38 mouse cellular contexts compared by ENCODE assay signal in the genomic region with DNA sequence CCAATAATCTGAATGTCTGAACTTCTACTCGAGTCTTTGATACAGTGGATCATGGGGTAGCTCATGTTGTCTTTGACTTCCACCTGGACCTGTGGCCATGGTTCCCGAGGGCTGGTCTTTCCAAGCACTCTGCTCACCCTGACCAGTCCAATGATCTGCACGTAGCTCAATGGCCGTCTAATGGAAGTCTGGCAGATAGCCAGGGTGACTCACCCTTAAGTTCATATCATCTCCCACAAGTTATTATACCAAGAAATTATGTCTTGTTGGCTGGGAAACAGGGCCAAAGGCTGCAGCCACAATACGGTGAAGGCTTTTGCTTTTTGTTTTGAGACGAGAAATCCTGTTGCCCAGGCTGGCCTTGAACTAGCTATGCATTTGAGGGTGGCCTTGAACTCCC. TPM values are rescaled to one million over a fixed set of nuclear protein-coding genes. Genes with fewer than 3 reads are reported as not detected.
DNase-seq lines count a peak whose midpoint lies in the region; ATAC-seq and TF ChIP-seq lines count a peak whose summit lies in the region.
"Had no signal": no experiment of that assay in that cellular context is flagged by ENCODE, and none has a peak within 500 bp of the region (broad histone marks: within the 10 kb centered on the region; RNA-seq: fewer than 3 reads in every experiment).

No protein-coding gene starts in this region.

- H3K9me3 ChIP-seq in stomach, postnatal 0 days (ENCODE audit: control insufficient read depth, low read length) = no peaks in the 10 kb centered on the region
- H3K9me3 ChIP-seq: embryonic facial prominence, embryonic 12.5 days; forebrain, embryonic 15.5 days; heart, embryonic 12.5 days; limb, embryonic 10.5 days; limb, embryonic 15.5 days; lung, embryonic 15.5 days; neural tube, embryonic 13.5 days had no signal

- peak; percentile 71 to 85 for DNase-seq in adrenal gland, adult (ENCODE audit: inconsistent age in 2 of 2, low spot score in 1 of 2)
- no peak for DNase-seq in adrenal gland, postnatal 4 days (ENCODE audit: low spot score in 2 of 2)
- DNase-seq in NIH3T3 (ENCODE audit: low read depth) = peak; percentile 93
- peak; percentile 49 for DNase-seq in adrenal gland, postnatal 14 days
- DNase-seq in stomach, postnatal 0 days (ENCODE audit: low spot score) = peak; percentile 64
- no peak for DNase-seq in heart, adult 2 months
- no peak for DNase-seq in left cerebral cortex, adult 8-10 months (ENCODE audit: low spot score in 2 of 2)
- no peak for DNase-seq in liver
- DNase-seq: cerebellum, adult 11-12 months; cerebellum, adult 9-11 months; embryo, embryonic 11 days; gastrocnemius, adult 2 months; gastrocnemius, postnatal 36 days; heart, adult 18-20 months; kidney, adult 2 months; kidney, postnatal 4 days; layer of hippocampus, postnatal 36 days; right cerebral cortex, postnatal 4 days; thymus, postnatal 14 days had no signal

- peak; percentile 71 for ATAC-seq in stomach, postnatal 0 days (ENCODE audit: low FRiP score, low TSS enrichment)
- ATAC-seq: activated CD4-positive, CD25-positive, alpha-beta regulatory T cell, adult 4 months; CD4-positive, CD25-positive, alpha-beta regulatory T cell, adult 4 months; forebrain, embryonic 15.5 days; midbrain, embryonic 16.5 days had no signal

- no peak overlapping the region for H3K4me2 ChIP-seq in stomach, postnatal 0 days (replicated peaks; ENCODE audit: low read depth)
- H3K4me2 ChIP-seq: embryonic facial prominence, embryonic 12.5 days; forebrain, embryonic 15.5 days; heart, embryonic 12.5 days; hindbrain, embryonic 14.5 days; limb, embryonic 15.5 days; lung, embryonic 15.5 days; midbrain, embryonic 11.5 days; neural tube, embryonic 13.5 days had no signal

- no peak for TF ChIP-seq EP300 in stomach, postnatal 0 days (optimal IDR thresholded peaks at IDR 0.05)
- TF ChIP-seq EP300 in heart, adult 2 months (IDR thresholded peaks at IDR 0.05; ENCODE audit: insufficient read depth, low read depth, low read length) = no peak

- H3K27me3 ChIP-seq in stomach, postnatal 0 days (ENCODE audit: control insufficient read depth, insufficient read depth, low read length) = no peaks in the 10 kb centered on the region
- no peaks in the 10 kb centered on the region for H3K27me3 ChIP-seq in heart, adult 2 months (ENCODE audit: control insufficient read depth, insufficient read depth, low read length)
- H3K27me3 ChIP-seq: embryonic facial prominence, embryonic 12.5 days; forebrain, embryonic 15.5 days; heart, embryonic 12.5 days; limb, embryonic 15.5 days; lung, embryonic 15.5 days; neural tube, embryonic 13.5 days had no signal

- intact Hi-C loops in heart, adult 2 months (cut with DNase I) = no loop called here

- no peaks in the 10 kb centered on the region for H3K36me3 ChIP-seq in stomach, postnatal 0 days (ENCODE audit: control insufficient read depth, insufficient read depth, low read length)
- H3K36me3 ChIP-seq in heart, adult 2 months (ENCODE audit: control insufficient read depth, insufficient read depth, low read length) = no peaks in the 10 kb centered on the region
- H3K36me3 ChIP-seq: embryonic facial prominence, embryonic 12.5 days; forebrain, embryonic 15.5 days; heart, embryonic 12.5 days; limb, embryonic 10.5 days; limb, embryonic 15.5 days; lung, embryonic 15.5 days; neural tube, embryonic 13.5 days had no signal

- H3K4me3 ChIP-seq in stomach, postnatal 0 days (ENCODE audit: low read depth, low read length) = no peak overlapping the region
- no peak overlapping the region for H3K4me3 ChIP-seq in heart, adult 2 months
- H3K4me3 ChIP-seq: embryonic facial prominence, embryonic 12.5 days; forebrain, embryonic 15.5 days; gastrocnemius, adult 2 months; heart, embryonic 12.5 days; limb, embryonic 10.5 days; limb, embryonic 15.5 days; lung, embryonic 15.5 days; neural tube, embryonic 13.5 days had no signal

- no peak for TF ChIP-seq CTCF in stomach, postnatal 0 days (IDR thresholded peaks at IDR 0.05; ENCODE audit: low read depth)
- TF ChIP-seq CTCF in heart, adult 2 months (IDR thresholded peaks at IDR 0.05) = no peak

- 34% methylated on average over 6 of the region's 6 CpGs for WGBS in stomach, postnatal 0 days
- WGBS in heart, adult 2 months = 53% methylated on average over 6 of the region's 6 CpGs

- H3K27ac ChIP-seq in stomach, postnatal 0 days (replicated peaks) = no peak overlapping the region
- no peak overlapping the region for H3K27ac ChIP-seq in heart, adult 2 months
- H3K27ac ChIP-seq: embryonic facial prominence, embryonic 12.5 days; forebrain, embryonic 15.5 days; gastrocnemius, adult 2 months; hindbrain, embryonic 14.5 days; kidney, postnatal 0 days; limb, embryonic 10.5 days; limb, embryonic 15.5 days; liver, embryonic 14.5 days; lung, embryonic 15.5 days; neural tube, embryonic 13.5 days had no signal

- no peaks in the 10 kb centered on the region for H3K4me1 ChIP-seq in stomach, postnatal 0 days (replicated peaks; ENCODE audit: control insufficient read depth, insufficient read depth)
- peaks cover 3% of the 10 kb centered on the region for H3K4me1 ChIP-seq in heart, adult 2 months (ENCODE audit: control insufficient read depth, insufficient read depth, low read length)
- H3K4me1 ChIP-seq: embryonic facial prominence, embryonic 12.5 days; forebrain, embryonic 15.5 days; limb, embryonic 15.5 days; neural tube, embryonic 13.5 days had no signal

- no peak for TF ChIP-seq POLR2A in heart, adult 2 months (IDR thresholded peaks at IDR 0.05; ENCODE audit: insufficient read depth, low read depth, low read length)

- no peaks in the 10 kb centered on the region for H3K79me2 ChIP-seq in heart, adult 2 months (replicated peaks; ENCODE audit: control insufficient read depth, insufficient read depth, low read length)

- no peak overlapping the region for H3K9ac ChIP-seq in stomach, postnatal 0 days (ENCODE audit: low read length)
- H3K9ac ChIP-seq in heart, adult 2 months (ENCODE audit: low read depth, low read length) = no peak overlapping the region
- H3K9ac ChIP-seq: embryonic facial prominence, embryonic 12.5 days; forebrain, embryonic 15.5 days; heart, embryonic 12.5 days; hindbrain, embryonic 14.5 days; limb, embryonic 15.5 days; liver, embryonic 14.5 days; lung, embryonic 15.5 days; neural tube, embryonic 13.5 days had no signal

RNA-seq across cellular contexts. Expression of gene Anapc15-ps, which starts 45.9 kb away (rescaled TPM):
- not detected for total RNA-seq in adrenal gland, postnatal 4 days (2021)
- total RNA-seq in adrenal gland, postnatal 14 days (2021) = not detected in 2 replicates
- not detected in 2 replicates for polyA plus RNA-seq in stomach, postnatal 0 days (2015; fragmentation: Nextera tagmentation; extraction: Ambion mirVana)
- not detected for total RNA-seq in heart, adult 2 months (2021)
- polyA plus RNA-seq in heart, adult 2 months (2012; rRNA removed) = not detected in 2 replicates
- not detected for total RNA-seq in left cerebral cortex, adult 8-10 months (2022)
- total RNA-seq: gastrocnemius, adult 2 months; gastrocnemius, postnatal 36 days; heart, adult 18-20 months; hematopoietic stem cell, adult 5-6 weeks; layer of hippocampus, adult 8-10 months; layer of hippocampus, postnatal 36 days; left cerebral cortex, postnatal 10 days had no signal
- polyA plus RNA-seq: activated CD4-positive, CD25-positive, alpha-beta regulatory T cell, adult 4 months; CD4-positive, CD25-positive, alpha-beta regulatory T cell, adult 4 months; embryonic facial prominence, embryonic 12.5 days; forebrain, embryonic 15.5 days; heart, embryonic 12.5 days; heart, postnatal 0 days; hindbrain, embryonic 14.5 days; kidney, adult 2 months; kidney, postnatal 0 days; limb, embryonic 10.5 days; limb, embryonic 15.5 days; liver, embryonic 14.5 days; midbrain, embryonic 11.5 days; midbrain, embryonic 16.5 days; neural tube, embryonic 13.5 days; stomach, embryonic 14.5 days had no signal

Comparison
In these comparisons a context has a peak if more than half of its experiments do, and no peak if none do; other contexts are left out.
1. DNase-seq: peak in adrenal gland, adult (2 of 2), NIH3T3 (single experiment), adrenal gland, postnatal 14 days (single experiment) and stomach, postnatal 0 days (single experiment); none in adrenal gland, postnatal 4 days (0 of 2), heart, adult 2 months (0 of 2), left cerebral cortex, adult 8-10 months (0 of 2) and liver (single experiment).